Mouse (Mus musculus) left cerebral cortex, postnatal 10 days (tissue): ENCODE measurements at regions not wholly inside any gene's neighbourhood (a gene's known extent, or its start where the extent isn't known, plus 50 kb on each side); places are given as distances from the start of the nearest gene placed in this dataset.

ENCODE experiments used
- DNase-seq, 2 experiments: peaks; one replicate each; pipeline ENCODE4 v3.0.0; 2021 to 2022; ENCODE audit warnings: low spot score in 2 of 2, mixed read lengths in 1 of 2; ENCODE audit errors: extremely low spot score in 1 of 2
- intact Hi-C: fragments of 180-260 bp; cut with DNase I; formaldehyde crosslinking; loops from one replicate; pipeline ENCODE4 v1.15.1; 2025

DNA sequence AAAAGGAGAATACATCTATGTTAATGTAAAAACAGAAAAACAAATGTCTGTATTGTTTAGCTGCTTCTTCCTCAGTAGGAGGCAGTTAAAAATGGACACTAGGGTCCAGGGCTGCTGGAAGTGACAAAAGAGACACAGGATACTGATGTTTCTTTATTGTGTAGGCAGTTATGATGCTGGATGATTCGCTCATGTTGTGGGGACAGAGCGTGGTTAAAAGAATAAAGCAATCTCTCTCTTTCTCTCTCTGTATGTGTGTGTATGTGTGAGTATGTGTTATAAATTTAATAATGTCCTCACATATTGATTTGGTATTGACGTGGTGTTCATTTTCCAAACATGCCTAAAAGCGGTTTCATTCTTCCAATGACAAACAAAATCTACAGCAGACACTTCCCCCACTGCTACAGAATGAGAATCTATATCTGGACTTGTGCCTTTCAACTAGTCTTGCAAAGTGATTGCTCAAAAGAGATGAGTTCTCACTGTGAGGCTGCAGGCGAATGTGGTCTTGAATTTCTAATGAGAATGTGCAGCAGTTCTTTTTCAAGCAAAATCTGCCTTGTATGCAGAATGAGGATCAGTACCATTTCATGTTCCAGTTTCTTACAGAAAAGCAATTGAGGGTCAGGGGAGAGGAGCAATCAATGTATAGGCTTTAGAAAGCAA lies 87.7 kb upstream of the Nap1l3 start:
- intact Hi-C loops, result no loop called here
- DNase-seq, result peak in 1 of 2 experiments; percentile 1
